Mouse (Mus musculus) cerebellum, adult 2 months (tissue): Measurements from ENCODE around the gene 1700025C18Rik.

ENCODE experiments used
- CTCF ChIP-seq: fragments of 200-500 bp; IDR thresholded peaks from 2 replicates; pipeline ENCODE4 v1.5.1; 2011; ENCODE audit warnings: low read depth, mild to moderate bottlenecking, control low read depth, low read length, moderate library complexity, borderline replicate concordance; ENCODE audit not compliant: insufficient read depth
- POLR2A ChIP-seq: fragments of 200-500 bp; IDR thresholded peaks from 2 replicates; pipeline ENCODE4 v1.6.1; 2011; ENCODE audit warnings: low read length, control low read depth, borderline replicate concordance; ENCODE audit not compliant: insufficient read depth

- TF ChIP-seq POLR2A (no peak), CTCF (no peak)
Observed at GRCm38 (mm10) chr2:165077055-165077454, 13.5 kb downstream of the 1700025C18Rik start.
